Mouse (Mus musculus) gonadal fat pad, adult 2 months (tissue): ENCODE measurements at regions not wholly inside any gene's neighbourhood (a gene's known extent, or its start where the extent isn't known, plus 50 kb on each side); places are given as distances from the start of the nearest gene placed in this dataset.
A peak's percentile ranks its signal among the peaks of the same experiment; 100 is the strongest.

Experiments used
- DNase-seq: peaks from one replicate; pipeline ENCODE4 v3.0.0-alpha.2; 2012; ENCODE audit warnings: low read depth

DNA sequence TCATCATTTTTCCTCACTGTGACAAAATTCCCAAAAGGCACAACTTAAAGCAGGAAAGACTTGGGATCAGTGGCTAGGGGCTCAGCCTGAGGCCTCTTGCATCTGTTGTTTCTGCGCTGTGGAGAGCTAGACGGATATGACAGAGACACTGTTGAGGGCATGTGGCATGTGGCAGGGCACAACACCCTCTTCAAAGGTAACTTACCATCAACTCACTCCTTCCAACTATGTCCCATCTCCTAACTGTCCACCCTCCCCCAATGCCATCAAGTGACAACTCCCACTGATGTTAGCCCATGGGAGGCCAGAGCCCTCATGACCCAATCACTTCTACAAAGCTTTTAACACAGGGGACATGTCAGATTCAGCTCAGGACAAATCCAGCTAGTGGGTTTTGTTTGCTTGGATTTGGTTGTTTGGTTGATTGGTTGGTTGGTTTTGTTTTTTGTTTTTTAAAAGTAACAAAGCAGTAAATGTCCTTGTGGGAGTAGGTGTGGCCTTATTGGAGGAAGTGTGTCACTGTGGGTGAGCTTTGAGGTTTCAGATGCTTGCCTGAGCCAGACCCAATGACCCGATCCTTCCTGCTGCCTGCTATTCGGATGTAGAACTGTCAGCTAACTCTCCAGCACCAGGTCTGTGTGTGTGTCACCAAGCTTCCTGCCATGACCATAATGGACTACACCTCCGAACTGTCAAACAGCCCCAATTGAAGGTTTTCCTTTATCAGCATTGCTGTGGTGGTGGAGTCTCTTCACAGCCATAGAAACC is 53.2 kb upstream of the Lef1 start:
- DNase-seq: no peak

DNA sequence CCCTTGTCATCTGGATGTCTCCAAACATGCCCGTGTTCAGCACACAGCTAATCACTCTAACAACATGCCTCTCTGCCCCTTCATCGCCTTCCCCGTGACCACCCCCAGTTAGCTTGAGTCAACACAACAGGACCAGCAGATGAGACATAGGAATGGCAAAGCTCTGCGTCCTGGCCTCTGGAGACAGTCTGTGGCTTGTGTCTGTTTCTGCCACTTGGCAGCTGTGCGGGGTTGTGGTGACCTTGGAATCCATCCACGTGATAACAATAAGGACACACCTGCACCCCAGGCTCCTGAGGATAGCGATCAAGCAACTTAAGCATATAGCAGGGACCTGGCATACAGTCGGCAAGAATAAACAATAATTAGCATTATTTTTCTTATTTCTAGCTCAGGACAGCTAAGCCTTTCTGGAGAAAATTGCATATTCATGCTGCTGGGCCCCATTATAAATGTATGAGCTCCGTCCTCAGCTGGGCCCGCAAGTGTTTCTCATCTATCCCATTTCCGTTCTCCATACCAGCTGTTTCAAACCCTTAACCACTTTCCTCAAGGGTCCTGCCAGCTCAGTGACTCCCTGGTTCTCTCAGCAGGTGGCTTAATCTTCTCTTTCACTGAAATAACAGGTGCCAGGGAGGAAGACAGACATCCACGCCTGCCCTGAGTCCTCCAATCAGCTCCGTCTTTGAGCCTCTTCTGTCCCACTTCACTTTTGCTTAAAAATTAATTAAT is 55.9 kb upstream of the Lef1 start:
- no peak for DNase-seq

GRCm38 (mm10) chr3:131047716-131048115 is 62.6 kb upstream of the Lef1 start:
- DNase-seq: no peak

GRCm38 (mm10) chr3:131046412-131046811 is 63.9 kb upstream of the Lef1 start:
- DNase-seq: no peak

DNA sequence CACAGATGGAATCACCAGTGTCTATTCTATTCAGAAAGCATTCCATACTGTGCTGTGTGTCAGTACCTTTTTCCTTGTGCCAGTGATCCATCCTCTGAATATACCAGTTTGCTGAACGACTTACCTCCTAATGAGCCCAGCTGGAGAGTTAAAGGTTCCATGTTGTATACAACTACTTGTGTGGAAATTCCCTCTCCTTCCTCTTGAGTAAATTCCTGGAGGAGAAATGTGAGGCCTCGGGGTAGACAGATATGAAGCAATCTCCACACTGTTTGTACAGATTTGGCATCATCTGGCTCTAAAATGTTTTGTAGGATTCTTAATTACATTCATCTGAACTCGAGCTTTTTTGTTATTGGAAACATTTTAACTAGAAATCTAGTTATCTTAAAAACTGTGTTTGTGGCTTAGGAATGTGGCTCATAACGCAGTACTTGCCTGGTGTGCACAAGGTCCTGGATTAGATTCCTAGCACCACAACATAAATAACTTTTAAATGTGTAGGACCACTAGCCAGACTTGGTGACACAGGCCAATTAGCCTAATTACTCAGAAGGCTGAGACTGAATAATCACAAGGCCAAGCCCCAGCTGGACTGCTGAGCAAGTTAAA is 70.0 kb upstream of the Lef1 start:
- DNase-seq: no peak

GRCm38 (mm10) chr3:131037095-131037494 is 73.2 kb upstream of the Lef1 start:
- no peak for DNase-seq

DNA sequence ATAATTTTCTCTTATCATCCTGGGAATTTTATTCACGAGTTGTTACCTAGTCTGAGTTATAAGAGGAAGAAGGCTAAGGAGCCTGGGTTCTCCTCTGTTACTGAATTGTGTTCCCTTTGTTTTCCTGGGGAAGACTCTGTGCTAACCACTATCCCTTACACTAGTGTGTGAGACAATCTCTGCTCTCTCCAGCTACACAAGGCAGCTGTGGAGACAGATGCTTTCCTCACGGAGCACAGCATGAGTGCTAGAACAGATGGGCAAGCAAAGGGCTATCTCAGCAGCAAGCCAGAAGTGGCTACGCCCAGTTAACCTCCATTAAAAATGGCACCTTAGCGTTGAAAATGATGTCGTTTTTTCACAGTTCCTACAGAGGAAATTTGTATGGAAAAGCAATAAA is 75.5 kb upstream of the Lef1 start:
- DNase-seq: no peak

DNA sequence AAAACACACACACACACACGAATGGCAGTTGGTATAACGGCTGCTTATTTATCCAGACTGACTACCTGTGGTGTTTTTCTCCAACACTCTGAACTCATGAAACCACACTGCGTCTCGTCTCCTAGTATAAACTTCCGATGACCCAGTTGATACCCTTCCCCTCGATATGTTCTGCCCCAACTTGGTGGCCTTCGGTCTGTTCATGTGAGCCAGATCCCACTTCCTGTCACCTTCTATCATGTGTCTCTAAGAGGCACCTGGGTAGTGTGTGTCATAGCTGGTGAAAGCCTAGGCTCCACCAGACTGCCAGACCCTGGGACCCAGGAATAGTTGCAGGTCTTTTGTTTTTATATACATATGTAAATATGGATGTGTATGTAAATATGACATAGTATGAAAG is 83.9 kb upstream of the Lef1 start:
- DNase-seq: no peak

DNA sequence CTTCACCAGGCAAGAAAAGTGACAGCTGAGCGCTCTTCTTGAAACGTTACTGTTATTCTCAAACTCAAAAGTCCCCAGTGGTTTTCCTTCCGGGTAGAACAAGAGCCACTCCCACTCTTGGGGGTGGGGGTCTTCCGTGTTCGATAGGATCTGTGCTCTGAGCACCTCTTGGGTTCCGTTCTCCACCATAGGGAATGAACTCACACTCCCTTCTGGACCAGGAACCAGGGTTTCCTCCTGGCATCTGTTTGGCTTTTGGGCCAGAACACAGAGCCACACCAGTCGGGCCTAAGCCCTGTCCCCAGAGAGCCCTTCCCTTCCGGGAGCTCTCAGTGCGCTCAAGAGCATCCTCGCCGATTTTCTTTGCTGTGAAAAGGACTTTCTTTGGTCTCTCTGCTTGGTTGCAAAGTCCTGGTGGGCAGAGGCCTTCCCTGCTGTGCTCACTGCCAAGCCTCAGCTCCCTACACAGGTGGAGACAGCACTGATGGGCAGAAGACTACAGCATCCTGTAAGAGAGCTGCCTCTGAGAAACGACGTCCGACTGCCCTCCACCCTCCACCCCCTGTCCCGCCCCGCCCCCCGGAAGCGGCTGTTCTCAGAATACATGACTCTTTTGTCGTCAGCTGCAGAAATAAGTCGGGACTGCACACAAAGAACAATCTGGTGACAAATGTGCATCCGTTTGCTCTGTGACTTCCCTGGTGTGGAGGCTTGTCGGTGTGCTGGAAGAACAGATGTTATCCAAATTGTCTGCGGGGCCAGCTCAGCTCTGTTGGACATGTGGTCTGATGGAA is 90.9 kb upstream of the Lef1 start:
- DNase-seq: no peak

GRCm38 (mm10) chr3:131017899-131018298 is 92.4 kb upstream of the Lef1 start:
- DNase-seq: peak; percentile 79

DNA sequence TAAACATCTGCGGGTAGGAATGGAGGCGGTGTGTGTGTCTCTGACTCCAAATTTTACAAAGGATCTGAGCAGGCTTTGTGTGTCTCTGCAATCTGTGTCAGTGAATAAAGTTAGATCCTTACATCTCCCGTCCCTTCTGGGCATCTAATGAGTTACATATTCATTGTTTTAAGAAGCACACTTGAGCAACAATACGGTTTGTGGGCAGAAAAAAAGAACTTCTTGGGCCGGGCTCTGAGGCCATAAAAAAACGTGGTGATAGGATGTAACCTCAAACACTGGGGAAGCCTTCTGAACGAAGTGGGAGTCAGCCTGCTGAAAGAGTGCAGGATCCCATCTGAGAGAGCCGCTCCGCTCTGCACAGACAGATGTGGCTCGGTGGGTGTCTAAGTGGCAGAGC is 94.2 kb upstream of the Lef1 start:
- DNase-seq: no peak

GRCm38 (mm10) chr3:131014092-131014716 is 96.1 kb upstream of the Lef1 start:
- no peak for DNase-seq

DNA sequence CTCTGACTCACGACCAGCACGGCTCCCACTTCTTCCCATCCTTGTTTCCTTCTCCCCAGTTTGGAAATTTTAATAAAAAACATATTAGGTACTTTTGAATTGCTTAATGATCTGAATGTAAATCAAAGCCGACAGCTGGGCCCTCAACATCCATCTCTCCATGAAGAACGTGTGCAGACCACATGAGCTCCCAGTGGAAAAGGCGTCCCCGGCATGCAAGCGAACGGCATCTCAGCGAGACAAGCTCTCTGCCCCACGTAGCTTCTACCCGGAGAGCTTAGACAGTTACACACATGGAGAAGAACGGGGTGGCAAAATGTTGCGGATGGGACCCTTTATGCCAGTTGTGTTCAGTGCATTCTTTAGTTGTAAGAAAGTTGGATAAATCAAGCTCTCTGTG is 109.6 kb upstream of the Lef1 start:
- DNase-seq: no peak

DNA sequence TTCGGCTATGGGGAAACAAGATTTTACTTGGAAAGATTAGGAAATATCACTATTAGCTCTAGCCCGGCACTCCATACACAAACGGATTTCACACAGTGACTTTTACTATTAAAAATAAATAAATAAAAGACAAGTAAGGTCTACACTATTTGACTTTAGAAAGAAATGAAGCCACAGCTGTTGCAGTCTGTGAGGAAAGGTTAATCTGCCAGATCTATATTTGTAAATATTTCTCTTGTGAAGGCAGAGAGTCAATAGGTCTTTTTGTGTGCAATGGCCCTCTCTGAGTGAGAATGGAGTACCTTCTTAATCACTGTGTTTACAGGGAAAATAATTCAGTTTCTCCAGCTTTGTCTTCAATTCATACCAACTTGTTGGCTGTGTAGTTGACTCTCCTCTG is 110.0 kb upstream of the Lef1 start:
- no peak for DNase-seq

GRCm38 (mm10) chr3:130999818-131000217 is 110.5 kb upstream of the Lef1 start:
- peak; percentile 72 for DNase-seq

DNA sequence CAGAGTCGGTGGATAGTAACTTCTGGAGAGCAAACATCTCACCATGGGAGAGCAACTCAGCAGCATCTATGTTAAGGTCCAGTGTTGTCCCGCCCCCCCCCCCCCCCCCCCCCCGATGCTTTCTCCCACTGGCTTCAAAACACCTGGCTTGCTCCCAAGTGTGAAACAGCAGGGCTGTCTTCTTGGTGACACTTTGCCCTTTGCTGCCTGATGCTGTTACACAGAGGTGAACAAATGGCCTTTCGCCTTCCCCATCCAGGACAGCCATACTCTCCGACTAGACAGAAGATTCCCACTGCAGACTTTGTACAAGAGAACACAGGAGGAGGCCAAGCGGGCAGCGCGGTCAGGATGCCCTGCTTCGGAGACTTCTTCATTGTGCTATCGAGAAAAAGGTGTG is 111.8 kb upstream of the Lef1 start:
- DNase-seq: no peak

GRCm38 (mm10) chr3:130996786-130997185 is 113.5 kb upstream of the Lef1 start:
- DNase-seq: no peak

- DNase-seq: no peak
Measured at GRCm38 (mm10) chr3:130991971-130992370, 118.3 kb upstream of the Lef1 start.

DNA sequence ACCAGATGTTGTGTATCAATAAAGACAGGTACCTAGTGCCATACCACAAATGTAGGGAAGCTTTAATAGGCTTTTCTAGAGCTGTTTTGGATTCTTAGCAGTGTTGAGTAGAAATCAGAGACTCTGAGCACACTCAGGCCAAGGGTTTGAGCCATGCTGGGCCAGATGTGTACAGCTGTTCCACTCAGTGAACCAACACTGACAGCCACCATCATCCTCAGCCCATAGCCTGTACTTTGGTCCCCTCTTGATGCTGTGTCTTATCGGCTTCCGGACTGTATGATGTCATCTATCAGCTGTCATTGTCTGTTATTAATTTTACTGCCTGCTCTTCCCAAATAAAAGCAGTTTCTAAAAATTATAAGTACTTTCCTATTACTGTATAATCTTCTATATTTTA is 123.6 kb upstream of the Lef1 start:
- no peak for DNase-seq

DNA sequence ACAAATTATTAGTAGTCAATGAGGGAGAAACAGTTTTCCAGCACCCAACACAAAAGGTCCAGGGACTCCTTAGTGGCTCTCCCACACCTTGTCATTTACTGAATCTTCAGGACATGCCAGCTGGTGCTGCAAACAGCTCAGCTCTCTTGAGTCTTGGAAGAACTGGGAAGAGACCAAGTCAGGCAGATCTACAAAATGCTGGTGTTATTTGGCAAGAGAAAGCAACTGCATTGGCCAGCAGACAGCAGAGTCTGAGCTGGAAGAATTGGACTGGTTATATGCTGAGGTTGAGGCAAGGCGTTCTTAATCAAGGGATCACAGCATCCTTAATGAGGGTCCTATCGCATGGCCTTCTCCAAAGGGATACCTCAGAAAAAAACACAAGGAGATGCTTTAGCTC is 124.2 kb upstream of the Lef1 start:
- DNase-seq: no peak

DNA sequence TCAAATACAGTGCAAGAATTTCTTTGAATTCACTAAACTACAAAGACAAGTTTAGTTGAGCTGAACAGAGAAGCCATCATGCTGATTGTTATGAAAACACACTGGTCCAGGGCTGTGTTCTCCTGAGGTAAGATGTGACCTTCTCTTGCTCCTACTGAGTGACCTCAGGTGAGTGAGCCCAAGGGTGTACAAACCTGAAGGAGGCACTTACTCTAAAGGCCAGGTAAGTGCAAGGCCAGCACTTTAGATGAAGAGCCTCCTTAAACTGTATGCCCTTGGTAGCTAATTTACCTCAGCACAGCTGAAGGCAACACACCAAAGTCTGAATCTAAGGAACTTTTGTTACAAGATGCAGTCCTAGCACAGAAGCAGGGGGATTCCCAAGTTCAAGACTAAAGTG is 128.7 kb upstream of the Lef1 start:
- DNase-seq: no peak
